In the genomic region with DNA sequence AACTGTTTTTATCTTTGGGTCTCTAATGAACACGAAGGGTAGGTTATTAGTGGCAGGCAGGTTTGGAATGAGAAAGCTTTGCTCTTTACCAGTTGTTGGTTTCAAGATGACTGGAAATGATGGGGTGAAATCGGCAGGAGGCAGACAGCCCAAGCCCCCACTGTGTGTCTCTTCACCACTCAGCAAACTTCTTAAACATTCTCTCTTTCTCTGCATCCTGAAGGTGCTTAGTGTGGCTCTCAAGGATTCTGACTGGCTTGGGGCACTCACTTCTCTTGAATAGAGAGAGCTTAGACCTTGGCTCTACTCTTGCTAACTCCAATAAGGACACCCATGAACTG, we compare ENCODE assay signal across 9 mouse cellular contexts. TPM values are rescaled to one million over a fixed set of nuclear protein-coding genes. Genes with fewer than 3 reads are reported as not detected.
DNase-seq lines count a peak whose midpoint lies in the region; ATAC-seq and TF ChIP-seq lines count a peak whose summit lies in the region.
"Had no signal": no experiment of that assay in that cellular context is flagged by ENCODE, and none has a peak within 500 bp of the region (broad histone marks: within the 10 kb centered on the region; RNA-seq: fewer than 3 reads in every experiment).

No protein-coding gene starts in this region.

- no peak for ATAC-seq in intestine, embryonic 16.5 days
- no peak for ATAC-seq in intestine, postnatal 0 days
- ATAC-seq in stomach, embryonic 15.5 days (ENCODE audit: insufficient read depth, low FRiP score, low read depth): no peak
- no peak for ATAC-seq in stomach, postnatal 0 days (ENCODE audit: low FRiP score, low TSS enrichment)
- no peak for ATAC-seq in stomach, embryonic 16.5 days (ENCODE audit: insufficient read depth, low FRiP score)
- ATAC-seq in neural tube, embryonic 15.5 days (ENCODE audit: low FRiP score): no peak

- H3K4me2 ChIP-seq in intestine, embryonic 16.5 days (ENCODE audit: low read depth, low read length): peak overlapping the region; percentile 28
- H3K4me2 ChIP-seq in intestine, postnatal 0 days (replicated peaks; ENCODE audit: low read depth): no peak overlapping the region
- H3K4me2 ChIP-seq in stomach, embryonic 15.5 days: 0 out of 2 replicates have a peak overlapping the region, but pooled peaks have one; percentile 6
- no peak overlapping the region for H3K4me2 ChIP-seq in stomach, postnatal 0 days (replicated peaks; ENCODE audit: low read depth)
- no peak overlapping the region for H3K4me2 ChIP-seq in stomach, embryonic 16.5 days (ENCODE audit: low read depth, low read length)
- H3K4me2 ChIP-seq in neural tube, embryonic 15.5 days: no peak overlapping the region
- H3K4me2 ChIP-seq: neural tube, embryonic 12.5 days had no signal

- no peak for DNase-seq in stomach, postnatal 0 days (ENCODE audit: low spot score)
- DNase-seq: cerebellum, adult 9-10 months had no signal

- TF ChIP-seq EP300 in stomach, postnatal 0 days (optimal IDR thresholded peaks at IDR 0.05): no peak

- no peaks in the 10 kb centered on the region for H3K36me3 ChIP-seq in intestine, embryonic 16.5 days (ENCODE audit: control insufficient read depth, insufficient read depth, low read length)
- H3K36me3 ChIP-seq in intestine, postnatal 0 days (ENCODE audit: control insufficient read depth, insufficient read depth): no peaks in the 10 kb centered on the region
- no peaks in the 10 kb centered on the region for H3K36me3 ChIP-seq in stomach, embryonic 15.5 days
- H3K36me3 ChIP-seq in stomach, postnatal 0 days (ENCODE audit: control insufficient read depth, insufficient read depth, low read length): no peaks in the 10 kb centered on the region
- H3K36me3 ChIP-seq in stomach, embryonic 16.5 days (ENCODE audit: control insufficient read depth, insufficient read depth, low read length): no peaks in the 10 kb centered on the region
- no peaks in the 10 kb centered on the region for H3K36me3 ChIP-seq in neural tube, embryonic 15.5 days
- H3K36me3 ChIP-seq: neural tube, embryonic 12.5 days had no signal

- no peaks in the 10 kb centered on the region for H3K4me1 ChIP-seq in intestine, embryonic 16.5 days (ENCODE audit: control insufficient read depth, insufficient read depth, low read length)
- no peaks in the 10 kb centered on the region for H3K4me1 ChIP-seq in intestine, postnatal 0 days (replicated peaks; ENCODE audit: control insufficient read depth, insufficient read depth, low read length)
- H3K4me1 ChIP-seq in stomach, embryonic 15.5 days: no peaks in the 10 kb centered on the region
- H3K4me1 ChIP-seq in stomach, postnatal 0 days (replicated peaks; ENCODE audit: control insufficient read depth, insufficient read depth): no peaks in the 10 kb centered on the region
- H3K4me1 ChIP-seq in brown adipose tissue, adult 24 weeks (ENCODE audit: control insufficient read depth, insufficient read depth, insufficient read length, low read length): no peaks in the 10 kb centered on the region
- H3K4me1 ChIP-seq in stomach, embryonic 16.5 days (ENCODE audit: control insufficient read depth, insufficient read depth, low read length): 0 out of 2 replicates have a peak, but pooled peaks cover 3% of the 10 kb centered on the region
- no peaks in the 10 kb centered on the region for H3K4me1 ChIP-seq in neural tube, embryonic 15.5 days

- WGBS in intestine, embryonic 16.5 days: 61% methylated on average over 2 of the region's 2 CpGs
- 47% methylated on average over 2 of the region's 2 CpGs for whole genome bisulfite sequencing in intestine, postnatal 0 days
- 53% methylated on average over 2 of the region's 2 CpGs for WGBS in stomach, embryonic 15.5 days
- 65% methylated on average over 2 of the region's 2 CpGs for WGBS in stomach, postnatal 0 days
- WGBS in stomach, embryonic 16.5 days: 65% methylated on average over 2 of the region's 2 CpGs
- WGBS in neural tube, embryonic 15.5 days: 81% methylated on average over 2 of the region's 2 CpGs

- H3K4me3 ChIP-seq in intestine, embryonic 16.5 days (ENCODE audit: low read length): no peak overlapping the region
- H3K4me3 ChIP-seq in intestine, postnatal 0 days (ENCODE audit: low read depth, low read length): no peak overlapping the region
- no peak overlapping the region for H3K4me3 ChIP-seq in stomach, embryonic 15.5 days (replicated peaks)
- no peak overlapping the region for H3K4me3 ChIP-seq in stomach, postnatal 0 days (ENCODE audit: low read depth, low read length)
- H3K4me3 ChIP-seq in brown adipose tissue, adult 24 weeks (ENCODE audit: insufficient read depth, low read depth, low read length): peak overlapping the region; percentile 46
- H3K4me3 ChIP-seq in stomach, embryonic 16.5 days (replicated peaks; ENCODE audit: low read length): peak overlapping the region; percentile 10; the same call in 1 of the 2 replicates
- H3K4me3 ChIP-seq in neural tube, embryonic 15.5 days (replicated peaks): no peak overlapping the region
- H3K4me3 ChIP-seq: neural tube, embryonic 12.5 days had no signal

- TF ChIP-seq CTCF in intestine, postnatal 0 days (IDR thresholded peaks at IDR 0.05; ENCODE audit: low read depth): no peak
- no peak for TF ChIP-seq CTCF in stomach, postnatal 0 days (IDR thresholded peaks at IDR 0.05; ENCODE audit: low read depth)

- no peak overlapping the region for H3K27ac ChIP-seq in intestine, embryonic 16.5 days (ENCODE audit: low read length)
- no peak overlapping the region for H3K27ac ChIP-seq in intestine, postnatal 0 days (ENCODE audit: low read depth, low read length)
- H3K27ac ChIP-seq in stomach, embryonic 15.5 days: no peak overlapping the region
- no peak overlapping the region for H3K27ac ChIP-seq in stomach, postnatal 0 days (replicated peaks)
- H3K27ac ChIP-seq in brown adipose tissue, adult 24 weeks (replicated peaks; ENCODE audit: low read depth, low read length): peak overlapping the region; percentile 68; the same call in 1 of the 2 replicates
- no peak overlapping the region for H3K27ac ChIP-seq in stomach, embryonic 16.5 days (ENCODE audit: low read length)
- H3K27ac ChIP-seq in neural tube, embryonic 15.5 days (replicated peaks): no peak overlapping the region
- H3K27ac ChIP-seq: neural tube, embryonic 12.5 days had no signal

- H3K9ac ChIP-seq in intestine, embryonic 16.5 days (ENCODE audit: low read depth, low read length): no peak overlapping the region
- no peak overlapping the region for H3K9ac ChIP-seq in intestine, postnatal 0 days (ENCODE audit: low read depth, low read length)
- no peak overlapping the region for H3K9ac ChIP-seq in stomach, embryonic 15.5 days
- no peak overlapping the region for H3K9ac ChIP-seq in stomach, postnatal 0 days (ENCODE audit: low read length)
- H3K9ac ChIP-seq in stomach, embryonic 16.5 days (ENCODE audit: low read length): no peak overlapping the region
- H3K9ac ChIP-seq in neural tube, embryonic 15.5 days (replicated peaks): no peak overlapping the region
- H3K9ac ChIP-seq: neural tube, embryonic 12.5 days had no signal

- no peaks in the 10 kb centered on the region for H3K27me3 ChIP-seq in intestine, embryonic 16.5 days (replicated peaks; ENCODE audit: control insufficient read depth, insufficient read depth, low read length)
- H3K27me3 ChIP-seq in intestine, postnatal 0 days (replicated peaks; ENCODE audit: control insufficient read depth, insufficient read depth, low read length): no peaks in the 10 kb centered on the region
- no peaks in the 10 kb centered on the region for H3K27me3 ChIP-seq in stomach, embryonic 15.5 days (replicated peaks)
- H3K27me3 ChIP-seq in stomach, postnatal 0 days (ENCODE audit: control insufficient read depth, insufficient read depth, low read length): no peaks in the 10 kb centered on the region
- no peaks in the 10 kb centered on the region for H3K27me3 ChIP-seq in stomach, embryonic 16.5 days (ENCODE audit: control insufficient read depth, insufficient read depth, low read length)
- no peaks in the 10 kb centered on the region for H3K27me3 ChIP-seq in neural tube, embryonic 15.5 days (replicated peaks)
- H3K27me3 ChIP-seq: neural tube, embryonic 12.5 days had no signal

- H3K9me3 ChIP-seq in intestine, embryonic 16.5 days (ENCODE audit: control insufficient read depth, low read length): no peaks in the 10 kb centered on the region
- H3K9me3 ChIP-seq in intestine, postnatal 0 days (ENCODE audit: control insufficient read depth): no peaks in the 10 kb centered on the region
- no peaks in the 10 kb centered on the region for H3K9me3 ChIP-seq in stomach, embryonic 15.5 days
- no peaks in the 10 kb centered on the region for H3K9me3 ChIP-seq in stomach, postnatal 0 days (ENCODE audit: control insufficient read depth, low read length)
- H3K9me3 ChIP-seq in stomach, embryonic 16.5 days (replicated peaks; ENCODE audit: control insufficient read depth, low read length): no peaks in the 10 kb centered on the region
- H3K9me3 ChIP-seq in neural tube, embryonic 15.5 days (replicated peaks): no peaks in the 10 kb centered on the region
- H3K9me3 ChIP-seq: neural tube, embryonic 12.5 days had no signal

RNA-seq across cellular contexts. Expression of gene Cass4, which starts 0.4 kb away (rescaled TPM):
- polyA plus RNA-seq in intestine, embryonic 16.5 days (2015; fragmentation: Nextera tagmentation; extraction: Ambion mirVana): 0.17 and 0.21 TPM in 2 replicates
- 0.29 and 0.33 TPM in 2 replicates for polyA plus RNA-seq in intestine, postnatal 0 days (2015; fragmentation: Nextera tagmentation; extraction: Ambion mirVana)
- polyA plus RNA-seq in stomach, embryonic 15.5 days (2015; fragmentation: Nextera tagmentation; extraction: Ambion mirVana): 0.12 and 0.22 TPM in 2 replicates
- polyA plus RNA-seq in stomach, postnatal 0 days (2015; fragmentation: Nextera tagmentation; extraction: Ambion mirVana): 0.17 and 0.18 TPM in 2 replicates
- 0.63 and 0.75 TPM in 2 replicates for polyA plus RNA-seq in brown adipose tissue, adult 24 weeks (2012; ENCODE audit: insufficient read depth, insufficient read length, missing spikeins)
- polyA plus RNA-seq in stomach, embryonic 16.5 days (2015; fragmentation: Nextera tagmentation; extraction: Ambion mirVana): 0.18 and 0.44 TPM in 2 replicates
- 0.17 and 1.1 TPM in 2 replicates for polyA plus RNA-seq in neural tube, embryonic 15.5 days (2015; fragmentation: Nextera tagmentation; extraction: Ambion mirVana)

RNA-seq across cellular contexts. Expression of gene Cstf1, which starts 23.5 kb away (rescaled TPM):
- 30.8 and 33.7 TPM in 2 replicates for polyA plus RNA-seq in intestine, embryonic 16.5 days (2015; fragmentation: Nextera tagmentation; extraction: Ambion mirVana)
- polyA plus RNA-seq in intestine, postnatal 0 days (2015; fragmentation: Nextera tagmentation; extraction: Ambion mirVana): 18.0 and 19.4 TPM in 2 replicates
- polyA plus RNA-seq in stomach, embryonic 15.5 days (2015; fragmentation: Nextera tagmentation; extraction: Ambion mirVana): 34.9 and 38.8 TPM in 2 replicates
- 19.9 TPM in 2 replicates for polyA plus RNA-seq in stomach, postnatal 0 days (2015; fragmentation: Nextera tagmentation; extraction: Ambion mirVana)
- polyA plus RNA-seq in brown adipose tissue, adult 24 weeks (2012; ENCODE audit: insufficient read depth, insufficient read length, missing spikeins): 12.8 and 13.6 TPM in 2 replicates
- 30.1 and 31.2 TPM in 2 replicates for polyA plus RNA-seq in stomach, embryonic 16.5 days (2015; fragmentation: Nextera tagmentation; extraction: Ambion mirVana)
- 22.4 and 27.5 TPM in 2 replicates for polyA plus RNA-seq in neural tube, embryonic 15.5 days (2015; fragmentation: Nextera tagmentation; extraction: Ambion mirVana)

RNA-seq across cellular contexts. Expression of gene Aurka, which starts 23.7 kb away (rescaled TPM):
- polyA plus RNA-seq in intestine, embryonic 16.5 days (2015; fragmentation: Nextera tagmentation; extraction: Ambion mirVana): 87.4 and 103 TPM in 2 replicates
- polyA plus RNA-seq in intestine, postnatal 0 days (2015; fragmentation: Nextera tagmentation; extraction: Ambion mirVana): 17.9 and 23.1 TPM in 2 replicates
- polyA plus RNA-seq in stomach, embryonic 15.5 days (2015; fragmentation: Nextera tagmentation; extraction: Ambion mirVana): 91.0 and 95.0 TPM in 2 replicates
- polyA plus RNA-seq in stomach, postnatal 0 days (2015; fragmentation: Nextera tagmentation; extraction: Ambion mirVana): 18.9 and 24.1 TPM in 2 replicates
- polyA plus RNA-seq in brown adipose tissue, adult 24 weeks (2012; ENCODE audit: insufficient read depth, insufficient read length, missing spikeins): 1.3 TPM in 1 of 2 replicates, not detected in the other
- 81.6 and 82.0 TPM in 2 replicates for polyA plus RNA-seq in stomach, embryonic 16.5 days (2015; fragmentation: Nextera tagmentation; extraction: Ambion mirVana)
- polyA plus RNA-seq in neural tube, embryonic 15.5 days (2015; fragmentation: Nextera tagmentation; extraction: Ambion mirVana): 11.7 and 34.1 TPM in 2 replicates

RNA-seq across cellular contexts. Expression of gene Rtf2, which starts 46.3 kb away (rescaled TPM):
- polyA plus RNA-seq in intestine, embryonic 16.5 days (2015; fragmentation: Nextera tagmentation; extraction: Ambion mirVana): 78.1 and 79.4 TPM in 2 replicates
- polyA plus RNA-seq in intestine, postnatal 0 days (2015; fragmentation: Nextera tagmentation; extraction: Ambion mirVana): 75.3 and 82.5 TPM in 2 replicates
- polyA plus RNA-seq in stomach, embryonic 15.5 days (2015; fragmentation: Nextera tagmentation; extraction: Ambion mirVana): 69.3 and 69.4 TPM in 2 replicates
- polyA plus RNA-seq in stomach, postnatal 0 days (2015; fragmentation: Nextera tagmentation; extraction: Ambion mirVana): 79.7 and 81.1 TPM in 2 replicates
- 91.4 and 101 TPM in 2 replicates for polyA plus RNA-seq in brown adipose tissue, adult 24 weeks (2012; ENCODE audit: insufficient read depth, insufficient read length, missing spikeins)
- 69.8 and 73.7 TPM in 2 replicates for polyA plus RNA-seq in stomach, embryonic 16.5 days (2015; fragmentation: Nextera tagmentation; extraction: Ambion mirVana)
- 89.8 and 93.4 TPM in 2 replicates for polyA plus RNA-seq in neural tube, embryonic 15.5 days (2015; fragmentation: Nextera tagmentation; extraction: Ambion mirVana)

RNA-seq across cellular contexts. Expression of gene Fam210b, which starts 48.7 kb away (rescaled TPM):
- 15.0 and 16.6 TPM in 2 replicates for polyA plus RNA-seq in intestine, embryonic 16.5 days (2015; fragmentation: Nextera tagmentation; extraction: Ambion mirVana)
- 11.5 and 12.7 TPM in 2 replicates for polyA plus RNA-seq in intestine, postnatal 0 days (2015; fragmentation: Nextera tagmentation; extraction: Ambion mirVana)
- 18.3 and 23.0 TPM in 2 replicates for polyA plus RNA-seq in stomach, embryonic 15.5 days (2015; fragmentation: Nextera tagmentation; extraction: Ambion mirVana)
- 23.9 and 25.7 TPM in 2 replicates for polyA plus RNA-seq in stomach, postnatal 0 days (2015; fragmentation: Nextera tagmentation; extraction: Ambion mirVana)
- polyA plus RNA-seq in brown adipose tissue, adult 24 weeks (2012; ENCODE audit: insufficient read depth, insufficient read length, missing spikeins): 8.7 and 14.8 TPM in 2 replicates
- polyA plus RNA-seq in stomach, embryonic 16.5 days (2015; fragmentation: Nextera tagmentation; extraction: Ambion mirVana): 21.6 and 23.6 TPM in 2 replicates
- polyA plus RNA-seq in neural tube, embryonic 15.5 days (2015; fragmentation: Nextera tagmentation; extraction: Ambion mirVana): 18.7 and 19.5 TPM in 2 replicates

Comparison
In these comparisons a context has a peak if more than half of its experiments do, and no peak if none do; other contexts are left out.
1. H3K4me2 ChIP-seq: peak in intestine, embryonic 16.5 days (single experiment) and stomach, embryonic 15.5 days (single experiment); none in intestine, postnatal 0 days (single experiment), stomach, postnatal 0 days (single experiment), stomach, embryonic 16.5 days (single experiment) and neural tube, embryonic 15.5 days (single experiment).
2. H3K4me3 ChIP-seq: peak in brown adipose tissue, adult 24 weeks (single experiment) and stomach, embryonic 16.5 days (single experiment); none in intestine, embryonic 16.5 days (single experiment), intestine, postnatal 0 days (single experiment), stomach, embryonic 15.5 days (single experiment), stomach, postnatal 0 days (single experiment) and neural tube, embryonic 15.5 days (single experiment).